ENCODE assay signal across 8 mouse cellular contexts in genomic region chr9:50305666-50306402, GRCm38 (mm10). TPM values are rescaled to one million over a fixed set of nuclear protein-coding genes. Genes with fewer than 3 reads are reported as not detected.
DNase-seq lines count a peak whose midpoint lies in the region; ATAC-seq lines count a peak whose summit lies in the region.

No protein-coding gene starts in this region.

- H3K27ac ChIP-seq in limb, embryonic 11.5 days (replicated peaks; ENCODE audit: low read depth, low read length) = no peak overlapping the region
- no peak overlapping the region for H3K27ac ChIP-seq in limb, embryonic 10.5 days
- peak overlapping the region; percentile 82 for H3K27ac ChIP-seq in hindbrain, embryonic 15.5 days (replicated peaks)

- peak; percentile 27 for DNase-seq in limb, embryonic 11.5 days (ENCODE audit: low spot score)
- DNase-seq in limb, embryonic 10.5 days (ENCODE audit: low spot score) = no peak
- DNase-seq in mesoderm, embryonic 11.5 days (ENCODE audit: low read depth, low spot score) = peak; percentile 59
- peak; percentile 29 for DNase-seq in right cerebral cortex, postnatal 4 days
- DNase-seq in lung, postnatal 4 days = no peak
- no peak for DNase-seq in spleen, postnatal 36 days (ENCODE audit: low spot score in 2 of 2)
- DNase-seq in liver = no peak

- H3K4me2 ChIP-seq in limb, embryonic 11.5 days (ENCODE audit: low read depth, severe bottlenecking) = no peak overlapping the region
- peak overlapping the region; percentile 22; the same call in 1 of the 2 replicates for H3K4me2 ChIP-seq in hindbrain, embryonic 15.5 days

- H3K9me3 ChIP-seq in limb, embryonic 11.5 days (ENCODE audit: control insufficient read depth, low read length) = no peaks in the 10 kb centered on the region
- no peaks in the 10 kb centered on the region for H3K9me3 ChIP-seq in limb, embryonic 10.5 days (replicated peaks)
- H3K9me3 ChIP-seq in hindbrain, embryonic 15.5 days = no peaks in the 10 kb centered on the region

- H3K4me1 ChIP-seq in limb, embryonic 11.5 days (ENCODE audit: control insufficient read depth, insufficient read depth, low read length) = no peaks in the 10 kb centered on the region
- peaks cover 7% of the 10 kb centered on the region for H3K4me1 ChIP-seq in limb, embryonic 10.5 days
- peaks cover 33% of the 10 kb centered on the region for H3K4me1 ChIP-seq in hindbrain, embryonic 15.5 days (replicated peaks)

- ATAC-seq in limb, embryonic 11.5 days (ENCODE audit: insufficient number of reproducible peaks, low FRiP score, low TSS enrichment, low read depth) = no peak
- peak; percentile 91 for ATAC-seq in hindbrain, embryonic 15.5 days (ENCODE audit: low FRiP score, low read depth)

- WGBS in limb, embryonic 11.5 days = 63% methylated on average over 10 of the region's 10 CpGs
- WGBS in limb, embryonic 10.5 days = 77% methylated on average over 10 of the region's 10 CpGs
- 23% methylated on average over 10 of the region's 10 CpGs for WGBS in hindbrain, embryonic 15.5 days

- no peak overlapping the region for H3K4me3 ChIP-seq in limb, embryonic 11.5 days (ENCODE audit: low read depth, low read length)
- H3K4me3 ChIP-seq in limb, embryonic 10.5 days = no peak overlapping the region
- H3K4me3 ChIP-seq in hindbrain, embryonic 15.5 days = no peak overlapping the region

- no peaks in the 10 kb centered on the region for H3K27me3 ChIP-seq in limb, embryonic 11.5 days (ENCODE audit: control insufficient read depth, insufficient read depth, low read length)
- no peaks in the 10 kb centered on the region for H3K27me3 ChIP-seq in limb, embryonic 10.5 days (ENCODE audit: low read depth, poor library complexity, severe bottlenecking)
- no peaks in the 10 kb centered on the region for H3K27me3 ChIP-seq in hindbrain, embryonic 15.5 days

- no peaks in the 10 kb centered on the region for H3K36me3 ChIP-seq in limb, embryonic 11.5 days (ENCODE audit: control insufficient read depth, insufficient read depth, low read length)
- H3K36me3 ChIP-seq in limb, embryonic 10.5 days = no peaks in the 10 kb centered on the region
- no peaks in the 10 kb centered on the region for H3K36me3 ChIP-seq in hindbrain, embryonic 15.5 days

- H3K9ac ChIP-seq in limb, embryonic 11.5 days (ENCODE audit: low read length) = no peak overlapping the region
- H3K9ac ChIP-seq in hindbrain, embryonic 15.5 days = no peak overlapping the region

RNA-seq across cellular contexts. Expression of gene Rpl10-ps3, which starts 38.9 kb away (rescaled TPM):
- 198 and 225 TPM in 2 replicates for polyA plus RNA-seq in limb, embryonic 11.5 days (2014; fragmentation: Nextera tagmentation; extraction: Ambion mirVana)
- polyA plus RNA-seq in limb, embryonic 10.5 days (2016; fragmentation: Nextera tagmentation; extraction: Ambion mirVana) = 194 and 254 TPM in 2 replicates
- 121 and 140 TPM in 2 replicates for polyA plus RNA-seq in hindbrain, embryonic 15.5 days (2015; fragmentation: Nextera tagmentation; extraction: Ambion mirVana)

Comparison
In these comparisons a context has a peak if more than half of its experiments do, and no peak if none do; other contexts are left out.
1. DNase-seq: peak in limb, embryonic 11.5 days (single experiment), mesoderm, embryonic 11.5 days (single experiment) and right cerebral cortex, postnatal 4 days (single experiment); none in limb, embryonic 10.5 days (single experiment), lung, postnatal 4 days (0 of 2), spleen, postnatal 36 days (0 of 2) and liver (single experiment).